Mouse (Mus musculus) forelimb bud, embryonic 11.5 days (tissue): ENCODE results near the gene Disp3.

Source experiments
- DNase-seq: peaks from one replicate; pipeline ENCODE4 v3.0.0-alpha.2; 2012; ENCODE audit warnings: low read depth, low spot score

The Disp3 gene

GRCm38 (mm10) chr4:148220656-148221055, 67.1 kb downstream of the Disp3 start:
- no peak for DNase-seq

DNA sequence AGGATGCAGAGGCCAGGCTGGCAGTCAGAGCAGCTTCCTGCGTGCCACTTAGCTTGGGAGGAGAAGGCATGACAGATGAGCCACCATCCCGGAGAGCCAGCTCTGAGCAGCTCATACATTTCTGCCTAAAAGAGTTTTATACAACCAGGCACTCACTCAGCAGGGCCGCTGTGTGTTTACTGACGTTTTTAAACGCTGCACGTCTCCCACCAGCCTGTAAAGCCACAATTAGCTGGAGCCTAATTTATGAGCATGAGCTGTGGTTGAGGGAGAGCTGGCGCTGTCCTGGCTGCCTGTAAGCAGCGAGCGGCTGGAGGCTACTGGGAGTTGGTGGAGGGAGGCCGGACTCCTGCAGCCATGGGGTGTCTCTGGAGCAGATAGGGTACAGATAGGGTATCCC, 69.5 kb downstream of the Disp3 start:
- DNase-seq: peak; percentile 35

GRCm38 (mm10) chr4:148215264-148215900, 72.4 kb downstream of the Disp3 start:
- no peak for DNase-seq

GRCm38 (mm10) chr4:148214460-148215136, 73.2 kb downstream of the Disp3 start:
- DNase-seq: no peak

DNA sequence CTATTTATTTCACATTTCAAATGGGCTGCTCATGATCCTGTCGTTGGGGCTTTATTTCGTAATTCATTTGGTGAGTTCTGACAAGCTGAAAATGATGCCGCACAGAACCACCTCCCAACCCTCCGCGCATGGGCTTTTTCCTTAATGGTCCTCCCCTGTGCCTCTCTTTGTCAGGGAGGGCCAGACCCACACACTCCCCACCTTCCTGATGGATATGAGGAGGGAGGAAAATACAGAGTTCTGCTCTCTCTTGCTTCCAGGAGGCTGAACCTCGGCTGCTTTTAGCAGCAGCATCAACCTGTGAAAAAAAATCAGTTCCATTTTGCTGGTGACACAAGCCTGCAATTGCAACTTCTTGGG, 82.9 kb downstream of the Disp3 start:
- DNase-seq: no peak

DNA sequence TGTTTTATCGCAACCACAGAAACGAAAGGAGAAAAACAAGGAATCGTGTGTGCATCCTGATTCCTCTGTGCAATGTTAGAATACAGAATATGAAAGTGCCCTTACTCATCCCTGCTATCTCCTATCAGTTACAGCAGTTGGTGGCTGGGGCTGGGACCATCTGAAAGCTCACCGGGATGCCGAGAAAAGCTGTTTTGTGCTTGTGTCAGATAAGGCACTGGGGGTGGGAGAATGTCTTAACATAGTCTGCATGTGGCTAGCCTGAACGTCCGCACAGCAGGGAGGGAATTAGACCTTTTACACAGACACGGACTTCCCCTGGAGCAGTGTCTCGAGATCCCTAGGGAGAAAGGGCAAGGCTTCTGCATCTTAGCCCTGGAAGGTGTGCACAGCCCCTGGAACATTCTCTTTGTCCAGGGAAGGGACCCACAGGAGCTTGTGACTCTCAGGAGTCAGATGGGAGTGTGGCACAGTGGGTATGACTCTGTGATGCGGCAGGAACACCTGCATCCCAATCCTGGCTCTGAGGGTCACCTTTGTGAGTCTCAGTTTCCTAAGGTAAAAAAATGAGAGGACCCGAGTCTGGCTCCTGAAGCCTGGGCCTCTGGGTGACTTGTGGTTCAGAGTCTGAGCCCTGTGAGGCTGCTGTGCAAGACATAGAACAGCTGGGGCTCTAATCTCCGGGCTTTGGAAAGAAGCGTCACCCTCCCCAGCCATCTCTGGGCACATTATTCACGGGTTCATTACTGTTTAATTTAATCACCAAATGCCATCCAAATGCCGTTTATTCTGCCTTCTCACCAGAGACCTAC, 83.5 kb downstream of the Disp3 start:
- DNase-seq: no peak

DNA sequence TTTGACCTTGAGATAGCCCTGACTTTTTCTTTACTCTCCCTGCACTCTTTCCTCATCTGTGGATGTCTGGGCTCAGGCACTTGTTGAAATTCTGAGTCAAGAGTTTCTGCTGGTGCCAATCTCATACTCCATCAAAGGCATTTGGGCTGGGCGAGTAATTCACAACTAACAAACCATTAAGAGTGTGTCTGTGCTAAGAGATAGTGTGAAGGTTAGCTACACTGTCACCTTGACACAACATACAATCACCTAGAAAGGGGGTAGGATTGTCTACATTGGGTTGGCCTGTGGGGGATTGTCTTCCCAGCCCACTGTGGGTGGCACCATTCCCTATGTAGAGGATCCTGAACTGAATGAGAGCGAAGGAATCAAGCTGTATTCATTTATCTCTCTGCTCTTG, 84.2 kb downstream of the Disp3 start:
- no peak for DNase-seq

- no peak for DNase-seq
Measured at GRCm38 (mm10) chr4:148198721-148199120, 89.0 kb downstream of the Disp3 start.

- DNase-seq: no peak
Measured at GRCm38 (mm10) chr4:148194400-148194799, 93.4 kb downstream of the Disp3 start.

DNA sequence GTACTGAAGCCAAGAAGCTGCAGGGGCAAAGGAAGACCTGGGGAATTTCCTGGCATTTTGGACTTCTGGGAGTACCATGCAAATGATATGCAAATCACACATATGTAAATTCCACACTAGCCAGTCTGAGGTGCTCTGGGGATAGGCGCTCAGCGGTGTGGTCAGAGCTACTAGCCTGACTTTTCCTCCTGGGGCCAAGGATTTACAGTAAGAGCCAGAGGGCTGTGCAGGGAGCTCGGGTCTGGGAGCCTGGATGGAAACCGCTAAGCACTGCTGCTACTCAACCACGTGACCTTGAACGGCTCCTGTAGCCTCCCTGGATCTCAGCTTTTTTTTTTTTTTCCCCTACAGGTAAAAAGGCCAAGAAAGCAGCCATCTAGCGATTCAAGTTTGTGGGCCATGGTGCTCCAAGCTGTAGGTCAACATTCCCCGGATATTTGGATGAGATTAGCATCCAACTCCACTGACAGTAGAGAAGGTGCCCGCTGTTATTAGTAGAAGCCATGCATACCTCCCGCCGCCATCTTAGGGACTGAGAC, 95.0 kb downstream of the Disp3 start:
- DNase-seq: no peak
